Mouse (Mus musculus) kidney, adult 2 months (tissue): ENCODE measurements around the gene Rpl32.

Experiments used
- CTCF ChIP-seq: fragments of 200-500 bp; conservative IDR thresholded peaks from 2 replicates; pipeline ENCODE4 v1.5.1; 2011; ENCODE audit warnings: low read depth, mild to moderate bottlenecking, control low read depth, low read length, moderate library complexity, mixed read lengths; ENCODE audit not compliant: insufficient read depth, insufficient read length
- POLR2A ChIP-seq: fragments of 200-500 bp; IDR thresholded peaks from one replicate; pipeline ENCODE4 v1.6.1; 2011; ENCODE audit warnings: low read depth, low read length, control low read depth

- TF ChIP-seq CTCF = no peak
- no peak for TF ChIP-seq POLR2A
Observed at GRCm38 (mm10) chr6:115759461-115759860, 49.1 kb downstream of the Rpl32 start.
